Mouse (Mus musculus): ENCODE measurements at regions not wholly inside any gene's neighbourhood (a gene's known extent, or its start where the extent isn't known, plus 50 kb on each side); places are given as distances from the start of the nearest gene placed in this dataset.

- DNase-seq (ENCODE audit: low spot score in 2 of 2), result no peak
Measured at GRCm38 (mm10) chr5:40780363-40780762, 927.6 kb downstream of the Rab28 start.

GRCm38 (mm10) chr5:40779902-40780301, 928.1 kb downstream of the Rab28 start:
- DNase-seq (ENCODE audit: low spot score in 2 of 2), result no peak

DNA sequence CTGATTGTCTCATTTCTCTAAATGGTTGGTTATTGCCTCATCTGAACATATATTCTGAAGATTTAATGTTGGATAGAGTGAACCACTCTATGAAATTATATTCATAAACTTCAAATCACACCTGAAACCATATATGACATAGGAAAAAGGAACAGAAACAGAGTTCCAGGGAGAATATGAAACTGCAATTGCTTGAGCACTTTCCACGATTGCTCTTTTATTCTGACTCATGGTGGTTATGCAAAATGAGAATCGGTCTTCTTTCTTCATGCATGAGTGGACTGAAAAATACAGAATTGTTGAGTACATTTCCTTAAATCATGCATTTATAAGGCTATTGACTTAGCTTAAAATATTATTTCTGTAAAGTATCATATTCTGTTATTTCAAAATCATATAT, 932.1 kb downstream of the Rab28 start:
- no peak for DNase-seq (ENCODE audit: low spot score in 2 of 2)

DNA sequence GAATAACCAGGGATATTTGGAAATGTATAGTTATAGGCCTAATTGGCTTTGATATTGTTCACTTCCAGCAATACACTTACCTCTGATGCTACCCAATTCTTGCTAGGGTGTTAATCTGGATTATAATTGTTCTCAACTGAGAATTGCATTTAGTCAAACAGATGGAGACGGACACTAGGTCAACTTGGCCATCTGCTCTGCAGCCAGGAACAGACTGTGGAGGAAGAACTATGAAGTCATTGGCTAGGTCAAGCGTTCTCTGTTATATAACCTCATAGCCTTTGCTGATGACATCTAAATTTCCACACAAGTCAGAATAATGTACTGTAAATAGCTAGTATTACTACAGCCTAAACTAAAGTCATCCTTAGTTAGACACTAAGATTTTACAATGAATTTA, 947.7 kb downstream of the Rab28 start:
- DNase-seq (ENCODE audit: low spot score in 2 of 2), result no peak

- no peak for DNase-seq (ENCODE audit: low spot score in 2 of 2)
Measured at GRCm38 (mm10) chr5:40750044-40750443, 957.9 kb downstream of the Rab28 start.

DNA sequence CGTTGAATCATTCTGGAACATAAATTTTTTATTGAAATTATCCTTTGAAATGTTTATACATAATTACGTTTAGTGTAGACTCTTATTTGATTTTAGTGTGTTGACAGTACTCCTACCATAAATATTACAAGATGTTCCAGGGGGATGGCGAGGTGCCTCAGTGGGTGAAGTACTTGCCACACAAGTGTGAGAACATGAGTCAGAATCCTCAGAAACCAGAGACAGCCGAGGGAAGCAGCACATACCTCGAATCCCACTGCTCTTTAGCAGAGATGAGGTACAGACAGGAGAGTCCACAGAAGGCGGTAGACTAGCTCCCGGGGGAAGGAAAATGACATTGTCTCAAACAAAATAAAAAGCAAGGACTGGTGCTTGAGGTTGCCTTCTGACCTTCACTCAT, 972.3 kb downstream of the Rab28 start:
- no peak for DNase-seq (ENCODE audit: low spot score in 2 of 2)

- no peak for DNase-seq (ENCODE audit: low spot score in 2 of 2)
Measured at GRCm38 (mm10) chr5:40733844-40734566, 974.0 kb downstream of the Rab28 start.

DNA sequence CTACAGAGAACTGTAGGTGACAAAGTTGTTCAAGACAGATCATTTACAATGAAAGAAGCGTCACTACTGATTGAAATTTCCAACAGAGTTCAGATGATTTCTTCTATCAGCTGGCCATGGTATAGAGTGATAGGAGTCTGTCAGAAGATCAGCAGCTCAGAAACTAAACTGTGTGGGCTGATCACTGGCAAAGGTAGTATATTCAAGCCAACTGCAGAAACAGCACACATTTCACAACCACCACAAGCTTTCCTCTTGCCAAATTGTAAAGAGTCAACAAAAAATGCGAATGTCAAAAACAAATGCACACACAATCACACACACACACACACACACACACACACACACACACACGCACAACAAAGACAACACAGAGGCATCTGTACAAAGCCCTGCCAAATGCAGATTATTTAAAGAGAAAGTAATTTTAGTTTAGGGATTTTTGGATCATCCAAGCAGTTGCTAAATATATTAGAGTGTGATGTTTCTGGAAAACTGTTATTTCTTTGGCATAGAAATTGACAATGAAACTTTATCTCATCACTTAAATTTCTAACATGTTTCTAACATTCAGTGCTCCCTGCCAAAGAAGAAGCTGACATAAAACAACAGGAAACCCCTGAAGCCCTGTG, 959.3 kb upstream of the Hs3st1 start:
- DNase-seq (ENCODE audit: low spot score in 2 of 2), result no peak

GRCm38 (mm10) chr5:40701651-40702050, 946.4 kb upstream of the Hs3st1 start:
- peak; percentile 3 to 6 for DNase-seq (ENCODE audit: low spot score in 2 of 2)

DNA sequence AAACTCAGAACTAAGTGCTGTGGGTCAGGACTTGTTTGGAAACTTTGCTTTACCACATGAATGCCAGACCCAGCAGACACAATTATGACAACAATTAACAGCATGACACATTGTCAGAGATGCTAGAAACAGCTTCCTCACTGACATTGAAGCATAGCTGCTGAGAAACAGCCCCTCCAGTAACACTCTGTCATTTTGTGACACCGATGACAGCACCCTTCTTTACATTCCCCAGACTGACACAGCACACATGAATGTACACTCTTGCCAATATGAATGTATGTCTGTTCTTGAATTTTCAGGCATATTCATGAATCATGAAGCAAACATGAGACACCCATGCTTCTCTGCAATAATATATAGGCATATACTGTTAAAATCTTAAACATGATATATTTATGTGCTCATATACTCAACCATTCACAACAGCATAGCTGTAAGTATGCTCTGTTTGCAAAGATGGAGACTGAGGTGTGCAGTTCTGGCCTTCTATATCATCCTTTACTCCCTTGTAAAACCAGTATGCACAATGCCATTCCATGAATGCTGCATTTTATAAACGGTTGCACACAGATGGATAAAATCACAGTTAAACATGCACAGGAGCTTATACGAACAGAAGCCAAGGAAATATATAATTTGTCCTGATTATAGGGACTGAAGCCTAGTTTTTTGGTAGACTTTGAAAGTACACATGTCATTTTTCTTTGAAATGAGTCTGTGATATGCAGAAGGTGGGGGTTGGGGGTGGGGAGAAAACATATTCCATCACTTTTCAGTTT, 942.4 kb upstream of the Hs3st1 start:
- no peak for DNase-seq (ENCODE audit: low spot score in 2 of 2)
